Mouse (Mus musculus) bone marrow, adult 2 months (tissue): Measurements from ENCODE around the gene Ppp2r3a. TPM values are rescaled to one million over a fixed set of nuclear protein-coding genes. Genes with fewer than 3 reads are reported as not detected.

Source experiments
- H3K27ac ChIP-seq: fragments of 200-500 bp; 2 replicates; pipeline ENCODE4 v1.5.1; 2012; ENCODE audit warnings: low read depth, mild to moderate bottlenecking, control low read depth, inconsistent platforms, low read length; ENCODE audit not compliant: control insufficient read depth, poor library complexity, insufficient read depth
- H3K4me1 ChIP-seq: fragments of 200-500 bp; 2 replicates; pipeline ENCODE4 v1.6.1; 2011; ENCODE audit warnings: low read length; ENCODE audit not compliant: control insufficient read depth, insufficient read depth
- H3K4me3 ChIP-seq: fragments of 200-500 bp; replicated peaks from 2 replicates; pipeline ENCODE3; 2011; ENCODE audit warnings: mild to moderate bottlenecking, low read depth, low read length, control low read depth; ENCODE audit not compliant: control insufficient read depth
- CTCF ChIP-seq: fragments of 200-500 bp; IDR thresholded peaks from 2 replicates; pipeline ENCODE4 v1.5.1; 2011; ENCODE audit warnings: low read length, control low read depth; ENCODE audit not compliant: control insufficient read depth, insufficient read depth
- POLR2A ChIP-seq: fragments of 200-500 bp; IDR thresholded peaks from 2 replicates; pipeline ENCODE4 v1.6.1; 2011; ENCODE audit warnings: low read depth, mild to moderate bottlenecking, control low read depth, low read length, borderline replicate concordance; ENCODE audit not compliant: control insufficient read depth
- WGBS: fragments of 180-500 bp; shearing (Covaris S2); methylation state at CpG from one replicate; pipeline ENCODE4 v1.1.7; 2018; 5-methylcytosine and 5-hydroxymethylcytosine counted together
- polyA plus RNA-seq: library from polyadenylated mRNA; stranded (reverse); fragments of >200 nt; gene quantifications from 2 replicates; pipeline ENCODE4 v1.2.4, GENCODE M21; 2011; ENCODE audit warnings: low replicate concordance; ENCODE audit not compliant: missing spikeins, insufficient read depth, insufficient read length

Ppp2r3a gene
- polyA plus RNA-seq, 1 experiment = 0.95 TPM

GRCm38 (mm10) chr9:101284049-101284448 is 32.5 kb upstream of the Ppp2r3a start:
- Histone ChIP-seq H3K27ac (no peak overlapping the region), H3K4me3 (no peak overlapping the region), H3K4me1 (no peaks in the 10 kb centered on the region; the same call in 1 of the 2 replicates)
- 82% methylated on average over 4 of the region's 4 CpGs for WGBS
- TF ChIP-seq POLR2A (no peak), CTCF (no peak)

DNA sequence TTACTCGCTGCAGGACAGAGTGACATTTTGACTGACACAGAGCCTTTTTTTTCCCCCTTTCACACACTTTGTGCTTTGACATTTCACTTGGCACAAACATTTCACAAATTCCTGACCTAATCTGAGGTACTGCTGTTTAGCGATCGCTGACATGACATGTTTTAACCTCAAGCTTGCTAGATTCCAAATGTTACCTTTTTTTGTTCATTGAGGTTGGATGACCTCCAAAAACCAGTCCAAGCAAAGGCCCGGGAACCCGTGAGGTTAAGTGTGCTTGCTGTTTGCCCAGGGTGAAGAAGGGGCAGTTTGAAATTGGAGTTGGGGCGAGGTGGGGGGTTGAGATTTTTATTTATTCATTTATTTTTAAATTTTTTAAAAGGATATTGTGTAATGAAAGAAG is 31.1 kb upstream of the Ppp2r3a start:
- Histone ChIP-seq H3K4me3 (no peak overlapping the region), H3K4me1 (no peaks in the 10 kb centered on the region; the same call in 1 of the 2 replicates), H3K27ac (no peak overlapping the region)
- WGBS = 81% methylated on average over 6 of the region's 6 CpGs
- TF ChIP-seq CTCF (no peak), POLR2A (no peak)

DNA sequence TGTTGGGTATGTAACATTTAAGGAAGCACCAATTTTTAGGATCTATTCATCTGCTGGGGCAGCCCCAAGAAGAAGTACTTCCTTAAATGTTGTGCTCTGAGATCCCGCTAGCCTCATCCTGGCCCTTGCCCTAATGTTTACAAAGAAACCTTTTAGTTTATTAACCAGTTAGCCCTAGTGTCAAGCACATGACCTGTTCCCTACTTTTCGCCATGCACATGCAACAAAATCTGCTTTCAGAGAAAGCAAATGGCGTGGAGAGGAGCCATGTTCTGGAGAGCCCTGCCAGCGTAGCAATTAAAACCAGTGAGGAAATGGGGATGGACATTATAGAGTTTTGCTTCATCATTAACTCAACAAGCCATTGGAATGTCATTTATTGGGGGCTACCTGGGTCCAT is 30.3 kb upstream of the Ppp2r3a start:
- TF ChIP-seq POLR2A (no peak), CTCF (no peak)
- 87% methylated on average over 4 of the region's 4 CpGs for WGBS
- H3K4me1 ChIP-seq = no peaks in the 10 kb centered on the region; the same call in 1 of the 2 replicates

GRCm38 (mm10) chr9:101281326-101281725 is 29.7 kb upstream of the Ppp2r3a start:
- no peak for TF ChIP-seq POLR2A
- no peak for TF ChIP-seq CTCF
- Histone ChIP-seq H3K4me3 (no peak overlapping the region), H3K4me1 (no peaks in the 10 kb centered on the region; the same call in 1 of the 2 replicates), H3K27ac (no peak overlapping the region)
- 82% methylated on average over 11 of the region's 11 CpGs for WGBS

More for the DNA sequence above, 30.3 kb upstream of the Ppp2r3a start:
- Histone ChIP-seq H3K27ac (no peak overlapping the region), H3K4me3 (no peak overlapping the region)

GRCm38 (mm10) chr9:101280867-101281266 is 29.3 kb upstream of the Ppp2r3a start:
- H3K4me1 ChIP-seq = no peaks in the 10 kb centered on the region; the same call in 1 of the 2 replicates

DNA sequence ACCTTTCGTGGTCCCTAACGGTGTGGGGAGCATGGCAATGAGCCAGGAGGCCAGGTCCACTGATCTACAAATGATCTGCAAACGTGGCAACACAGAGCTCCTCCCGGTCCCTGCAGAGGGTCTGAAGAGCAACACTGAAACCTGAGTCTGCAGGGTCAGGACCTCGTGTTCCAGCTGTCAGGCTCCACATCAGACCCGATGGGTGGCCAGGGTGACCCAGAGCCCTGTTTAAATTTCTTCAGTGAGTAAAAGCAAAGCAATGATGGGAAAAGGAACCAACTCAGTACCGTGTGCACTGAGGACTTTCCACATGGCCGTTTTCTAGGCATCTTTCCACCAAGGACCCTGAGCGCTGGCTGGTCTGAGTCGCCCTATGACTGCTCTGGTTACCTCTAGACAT is 28.6 kb upstream of the Ppp2r3a start:
- Histone ChIP-seq H3K4me3 (no peak overlapping the region), H3K4me1 (no peaks in the 10 kb centered on the region; the same call in 1 of the 2 replicates), H3K27ac (no peak overlapping the region)
- TF ChIP-seq CTCF (no peak), POLR2A (no peak)
- WGBS = 82% methylated on average over 10 of the region's 10 CpGs

More at GRCm38 (mm10) chr9:101280867-101281266, 29.3 kb upstream of the Ppp2r3a start:
- no peak overlapping the region for H3K27ac ChIP-seq
- TF ChIP-seq CTCF = no peak
- TF ChIP-seq POLR2A = no peak
- no peak overlapping the region for H3K4me3 ChIP-seq
- 90% methylated on average over 6 of the region's 6 CpGs for WGBS

GRCm38 (mm10) chr9:101272715-101273114 is 21.1 kb upstream of the Ppp2r3a start:
- H3K4me1 ChIP-seq = no peaks in the 10 kb centered on the region
- TF ChIP-seq CTCF (no peak), POLR2A (no peak)
- H3K27ac ChIP-seq = no peak overlapping the region
- WGBS = 86% methylated on average over 7 of the region's 7 CpGs
- H3K4me3 ChIP-seq = no peak overlapping the region

- 73% methylated on average over 5 of the region's 5 CpGs for WGBS
- H3K4me1 ChIP-seq = no peaks in the 10 kb centered on the region
- no peak overlapping the region for H3K4me3 ChIP-seq
- no peak for TF ChIP-seq POLR2A
- no peak for TF ChIP-seq CTCF
- no peak overlapping the region for H3K27ac ChIP-seq
Measured at GRCm38 (mm10) chr9:101270020-101270419, 18.4 kb upstream of the Ppp2r3a start.

DNA sequence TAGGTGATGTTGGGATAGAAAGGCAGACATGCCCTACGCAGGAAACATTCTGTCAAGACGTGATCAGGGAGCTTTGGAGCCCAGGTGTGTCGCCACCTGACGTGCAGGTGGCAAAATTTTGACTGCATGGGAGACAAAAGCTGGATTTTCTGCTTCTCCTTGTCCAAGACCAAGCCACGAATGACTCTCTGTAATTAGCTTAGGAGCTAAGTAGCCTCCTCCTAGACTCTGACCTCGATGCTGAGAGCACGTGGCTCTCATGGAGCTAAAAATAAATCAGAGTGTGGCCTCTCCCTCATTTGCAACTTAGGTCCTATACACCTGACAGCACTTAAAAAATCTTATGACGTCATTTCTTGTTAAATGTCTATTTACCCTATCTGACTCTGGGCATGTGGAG is 14.4 kb upstream of the Ppp2r3a start:
- TF ChIP-seq CTCF (no peak), POLR2A (no peak)
- WGBS = 75% methylated on average over 8 of the region's 8 CpGs
- H3K27ac ChIP-seq = no peak overlapping the region
- no peaks in the 10 kb centered on the region for H3K4me1 ChIP-seq
- no peak overlapping the region for H3K4me3 ChIP-seq
